Comparison of ENCODE assay signal across 20 mouse cellular contexts in the genomic region with DNA sequence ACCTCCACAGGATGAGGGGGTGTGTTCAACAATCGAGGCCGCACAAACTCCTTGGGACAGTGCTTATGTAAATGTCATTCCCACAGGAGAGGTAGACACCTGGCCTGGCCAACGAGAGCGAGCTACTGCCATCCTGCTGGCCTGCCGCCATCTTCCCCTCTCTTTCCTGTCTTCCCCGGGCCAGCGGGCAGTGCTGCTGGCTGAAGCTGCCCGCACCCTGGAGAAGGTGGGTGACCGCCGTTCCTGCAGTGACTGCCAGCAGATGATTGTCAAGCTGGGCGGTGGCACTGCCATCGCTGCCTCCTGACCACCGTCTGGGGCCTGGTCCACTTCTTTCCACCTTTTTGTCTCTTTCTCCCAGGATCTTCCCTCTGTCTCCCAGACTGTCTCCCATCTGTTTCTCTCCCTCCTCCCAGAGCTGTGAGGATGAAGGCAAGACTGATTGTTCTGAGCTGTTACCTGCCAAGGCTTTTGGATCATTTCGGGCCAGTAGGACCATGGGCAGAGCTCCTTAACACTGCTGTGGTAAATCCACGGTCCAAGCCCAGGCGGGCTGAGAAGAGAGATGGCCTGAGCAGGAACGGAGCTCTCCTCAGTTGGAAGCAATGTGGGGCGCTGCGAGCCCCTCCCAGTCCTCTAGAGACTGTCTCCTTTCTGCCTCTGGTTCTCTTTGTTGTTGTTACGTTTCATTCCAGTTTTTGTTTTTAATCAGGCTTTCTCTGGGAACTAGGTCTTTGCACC. TPM values are rescaled to one million over a fixed set of nuclear protein-coding genes. Genes with fewer than 3 reads are reported as not detected.
DNase-seq lines count a peak whose midpoint lies in the region; ATAC-seq and TF ChIP-seq lines count a peak whose summit lies in the region.
"Had no signal": no experiment of that assay in that cellular context is flagged by ENCODE, and none has a peak within 500 bp of the region (broad histone marks: within the 10 kb centered on the region; RNA-seq: fewer than 3 reads in every experiment).

No protein-coding gene starts in this region.

- peak; percentile 81 for DNase-seq in cerebellum, adult 8-10 months
- no peak for DNase-seq in hindbrain, postnatal 0 days (ENCODE audit: low spot score)
- no peak for DNase-seq in lung, postnatal 4 days
- DNase-seq in frontal cortex, postnatal 14 days (ENCODE audit: low spot score in 2 of 2): no peak
- DNase-seq: gastrocnemius, adult 2 months; heart, adult 11 months; kidney, adult 11 months; lung, postnatal 14 days had no signal

- H3K4me2 ChIP-seq in forebrain, embryonic 13.5 days: no peak overlapping the region
- no peak overlapping the region for H3K4me2 ChIP-seq in forebrain, embryonic 16.5 days (ENCODE audit: low read length)
- H3K4me2 ChIP-seq in midbrain, embryonic 12.5 days (replicated peaks): no peak overlapping the region
- no peak overlapping the region for H3K4me2 ChIP-seq in midbrain, embryonic 16.5 days (ENCODE audit: low read length)
- no peak overlapping the region for H3K4me2 ChIP-seq in hindbrain, postnatal 0 days (ENCODE audit: low read depth, low read length)
- H3K4me2 ChIP-seq: limb, embryonic 13.5 days; liver, embryonic 15.5 days had no signal

- no peaks in the 10 kb centered on the region for H3K9me3 ChIP-seq in forebrain, embryonic 13.5 days (replicated peaks)
- H3K9me3 ChIP-seq in forebrain, embryonic 16.5 days (ENCODE audit: control insufficient read depth, low read length): no peaks in the 10 kb centered on the region
- H3K9me3 ChIP-seq in midbrain, embryonic 12.5 days: no peaks in the 10 kb centered on the region
- no peaks in the 10 kb centered on the region for H3K9me3 ChIP-seq in midbrain, embryonic 16.5 days (replicated peaks; ENCODE audit: control insufficient read depth, low read length, poor library complexity, severe bottlenecking)
- H3K9me3 ChIP-seq in hindbrain, postnatal 0 days (ENCODE audit: low read length): no peaks in the 10 kb centered on the region
- H3K9me3 ChIP-seq: limb, embryonic 13.5 days; liver, embryonic 15.5 days had no signal

- no peak for ATAC-seq in forebrain, embryonic 13.5 days
- ATAC-seq in forebrain, embryonic 16.5 days: no peak
- ATAC-seq in midbrain, embryonic 12.5 days (ENCODE audit: low FRiP score, low read depth): no peak
- no peak for ATAC-seq in midbrain, embryonic 16.5 days
- no peak for ATAC-seq in hindbrain, postnatal 0 days
- ATAC-seq: forebrain, embryonic 14.5 days; Patski had no signal

- no peak for TF ChIP-seq CTCF in hindbrain, postnatal 0 days (IDR thresholded peaks at IDR 0.05; ENCODE audit: low read depth)

- 66% methylated on average over 20 of the region's 20 CpGs for WGBS in forebrain, embryonic 13.5 days
- WGBS in forebrain, embryonic 16.5 days: 62% methylated on average over 20 of the region's 20 CpGs
- 70% methylated on average over 20 of the region's 20 CpGs for WGBS in midbrain, embryonic 12.5 days
- 62% methylated on average over 20 of the region's 20 CpGs for WGBS in midbrain, embryonic 16.5 days
- WGBS in hindbrain, postnatal 0 days: 54% methylated on average over 20 of the region's 20 CpGs

- H3K27me3 ChIP-seq in forebrain, embryonic 13.5 days: peaks cover 40% of the 10 kb centered on the region
- H3K27me3 ChIP-seq in forebrain, embryonic 16.5 days (replicated peaks; ENCODE audit: control insufficient read depth, insufficient read depth, low read length): peaks cover 10% of the 10 kb centered on the region
- H3K27me3 ChIP-seq in midbrain, embryonic 12.5 days: peaks cover 48% of the 10 kb centered on the region
- H3K27me3 ChIP-seq in midbrain, embryonic 16.5 days (ENCODE audit: control insufficient read depth, insufficient read depth, low read depth, low read length): peaks cover 12% of the 10 kb centered on the region; the same call in 1 of the 2 replicates
- no peaks in the 10 kb centered on the region for H3K27me3 ChIP-seq in hindbrain, postnatal 0 days (ENCODE audit: insufficient read depth, low read length)
- H3K27me3 ChIP-seq: Patski had no signal

- H3K4me1 ChIP-seq in forebrain, embryonic 13.5 days: peaks cover 32% of the 10 kb centered on the region
- peaks cover 26% of the 10 kb centered on the region for H3K4me1 ChIP-seq in forebrain, embryonic 16.5 days (replicated peaks; ENCODE audit: control insufficient read depth, insufficient read depth, low read length)
- H3K4me1 ChIP-seq in midbrain, embryonic 12.5 days: peaks cover 35% of the 10 kb centered on the region
- H3K4me1 ChIP-seq in midbrain, embryonic 16.5 days (ENCODE audit: control insufficient read depth, insufficient read depth, low read length): peaks cover 11% of the 10 kb centered on the region; the same call in 1 of the 2 replicates
- H3K4me1 ChIP-seq in hindbrain, postnatal 0 days (ENCODE audit: insufficient read depth, low read length): peaks cover 22% of the 10 kb centered on the region

- no peak overlapping the region for H3K9ac ChIP-seq in forebrain, embryonic 13.5 days
- H3K9ac ChIP-seq in forebrain, embryonic 16.5 days (replicated peaks; ENCODE audit: low read depth, low read length): no peak overlapping the region
- no peak overlapping the region for H3K9ac ChIP-seq in midbrain, embryonic 12.5 days (replicated peaks)
- no peak overlapping the region for H3K9ac ChIP-seq in midbrain, embryonic 16.5 days (ENCODE audit: low read depth, low read length)
- H3K9ac ChIP-seq in hindbrain, postnatal 0 days (replicated peaks; ENCODE audit: low read length): no peak overlapping the region
- H3K9ac ChIP-seq: limb, embryonic 13.5 days; liver, embryonic 15.5 days had no signal

- H3K4me3 ChIP-seq in forebrain, embryonic 13.5 days: no peak overlapping the region
- H3K4me3 ChIP-seq in forebrain, embryonic 16.5 days (replicated peaks; ENCODE audit: low read length): no peak overlapping the region
- no peak overlapping the region for H3K4me3 ChIP-seq in midbrain, embryonic 12.5 days
- H3K4me3 ChIP-seq in midbrain, embryonic 16.5 days (ENCODE audit: low read depth, low read length): no peak overlapping the region
- no peak overlapping the region for H3K4me3 ChIP-seq in hindbrain, postnatal 0 days (ENCODE audit: low read length)
- H3K4me3 ChIP-seq: gastrocnemius, adult 2 months; limb, embryonic 13.5 days; liver, embryonic 15.5 days had no signal

- peak overlapping the region; percentile 15; the same call in 1 of the 2 replicates for H3K27ac ChIP-seq in forebrain, embryonic 13.5 days
- H3K27ac ChIP-seq in forebrain, embryonic 16.5 days (ENCODE audit: low read length): no peak overlapping the region
- H3K27ac ChIP-seq in midbrain, embryonic 12.5 days (replicated peaks): peak overlapping the region; percentile 50; the same call in 1 of the 2 replicates
- H3K27ac ChIP-seq in midbrain, embryonic 16.5 days (ENCODE audit: low read length): no peak overlapping the region
- peak overlapping the region; percentile 36 for H3K27ac ChIP-seq in hindbrain, postnatal 0 days
- H3K27ac ChIP-seq: gastrocnemius, adult 2 months; limb, embryonic 13.5 days; liver, embryonic 15.5 days; stomach, postnatal 0 days had no signal

- H3K36me3 ChIP-seq in forebrain, embryonic 13.5 days (ENCODE audit: poor library complexity, severe bottlenecking): peaks cover 80% of the 10 kb centered on the region
- peaks cover 20% of the 10 kb centered on the region for H3K36me3 ChIP-seq in forebrain, embryonic 16.5 days (ENCODE audit: control insufficient read depth, insufficient read depth)
- peaks cover 76% of the 10 kb centered on the region for H3K36me3 ChIP-seq in midbrain, embryonic 12.5 days
- peaks cover 32% of the 10 kb centered on the region for H3K36me3 ChIP-seq in midbrain, embryonic 16.5 days (ENCODE audit: control insufficient read depth, insufficient read depth, low read length)
- H3K36me3 ChIP-seq in hindbrain, postnatal 0 days (ENCODE audit: insufficient read depth, low read length): peaks cover 50% of the 10 kb centered on the region

RNA-seq across cellular contexts. Expression of a gene that starts 8.8 kb away (rescaled TPM):
- 0.74 and 0.77 TPM in 2 replicates for polyA plus RNA-seq in forebrain, embryonic 13.5 days (2015; fragmentation: Nextera tagmentation; extraction: Ambion mirVana)
- 0.66 and 0.70 TPM in 2 replicates for polyA plus RNA-seq in forebrain, embryonic 16.5 days (2015; fragmentation: Nextera tagmentation; extraction: Ambion mirVana)
- polyA plus RNA-seq in midbrain, embryonic 12.5 days (2016; fragmentation: Nextera tagmentation; extraction: Ambion mirVana): 0.73 and 0.80 TPM in 2 replicates
- 0.77 and 1.0 TPM in 2 replicates for polyA plus RNA-seq in midbrain, embryonic 16.5 days (2015; fragmentation: Nextera tagmentation; extraction: Ambion mirVana)
- total RNA-seq in hindbrain, postnatal 0 days (2014; rRNA removed): 34.7 and 36.0 TPM in 2 replicates
- polyA plus RNA-seq in hindbrain, postnatal 0 days (2015; fragmentation: Nextera tagmentation; extraction: Ambion mirVana): 7.5 and 9.2 TPM in 2 replicates
- total RNA-seq: gastrocnemius, adult 2 months had no signal

RNA-seq across cellular contexts. Expression of a gene that starts 20.4 kb away (rescaled TPM):
- 0.15 and 0.22 TPM in 2 replicates for polyA plus RNA-seq in forebrain, embryonic 13.5 days (2015; fragmentation: Nextera tagmentation; extraction: Ambion mirVana)
- 0.10 and 0.25 TPM in 2 replicates for polyA plus RNA-seq in forebrain, embryonic 16.5 days (2015; fragmentation: Nextera tagmentation; extraction: Ambion mirVana)
- polyA plus RNA-seq in midbrain, embryonic 12.5 days (2016; fragmentation: Nextera tagmentation; extraction: Ambion mirVana): 0.37 TPM in 1 of 2 replicates, not detected in the other
- polyA plus RNA-seq in midbrain, embryonic 16.5 days (2015; fragmentation: Nextera tagmentation; extraction: Ambion mirVana): 0.14 TPM in 1 of 2 replicates, not detected in the other
- 0.29 and 5.6 TPM in 2 replicates for total RNA-seq in hindbrain, postnatal 0 days (2014; rRNA removed)
- polyA plus RNA-seq in hindbrain, postnatal 0 days (2015; fragmentation: Nextera tagmentation; extraction: Ambion mirVana): 0.34 and 0.42 TPM in 2 replicates
- total RNA-seq: gastrocnemius, adult 2 months had no signal
- polyA plus RNA-seq: stomach, postnatal 0 days had no signal

RNA-seq across cellular contexts. Expression of a gene that starts 40.8 kb away (rescaled TPM):
- polyA plus RNA-seq in forebrain, embryonic 13.5 days (2015; fragmentation: Nextera tagmentation; extraction: Ambion mirVana): 71.5 and 76.5 TPM in 2 replicates
- polyA plus RNA-seq in forebrain, embryonic 16.5 days (2015; fragmentation: Nextera tagmentation; extraction: Ambion mirVana): 29.8 and 34.6 TPM in 2 replicates
- 60.1 and 61.9 TPM in 2 replicates for polyA plus RNA-seq in midbrain, embryonic 12.5 days (2016; fragmentation: Nextera tagmentation; extraction: Ambion mirVana)
- 12.7 and 13.9 TPM in 2 replicates for polyA plus RNA-seq in midbrain, embryonic 16.5 days (2015; fragmentation: Nextera tagmentation; extraction: Ambion mirVana)
- 15.0 and 16.2 TPM in 2 replicates for total RNA-seq in hindbrain, postnatal 0 days (2014; rRNA removed)
- 23.0 and 27.6 TPM in 2 replicates for polyA plus RNA-seq in hindbrain, postnatal 0 days (2015; fragmentation: Nextera tagmentation; extraction: Ambion mirVana)
- total RNA-seq: gastrocnemius, adult 2 months had no signal

RNA-seq across cellular contexts. Expression of a gene that starts 48.4 kb away (rescaled TPM):
- 7.7 and 7.8 TPM in 2 replicates for polyA plus RNA-seq in forebrain, embryonic 13.5 days (2015; fragmentation: Nextera tagmentation; extraction: Ambion mirVana)
- 17.0 and 18.6 TPM in 2 replicates for polyA plus RNA-seq in forebrain, embryonic 16.5 days (2015; fragmentation: Nextera tagmentation; extraction: Ambion mirVana)
- 2.6 and 3.3 TPM in 2 replicates for polyA plus RNA-seq in midbrain, embryonic 12.5 days (2016; fragmentation: Nextera tagmentation; extraction: Ambion mirVana)
- polyA plus RNA-seq in midbrain, embryonic 16.5 days (2015; fragmentation: Nextera tagmentation; extraction: Ambion mirVana): 21.0 and 21.7 TPM in 2 replicates
- 116 and 127 TPM in 2 replicates for total RNA-seq in hindbrain, postnatal 0 days (2014; rRNA removed)
- polyA plus RNA-seq in hindbrain, postnatal 0 days (2015; fragmentation: Nextera tagmentation; extraction: Ambion mirVana): 12.5 and 13.9 TPM in 2 replicates
- total RNA-seq: common myeloid progenitor, adult 5-6 weeks; gastrocnemius, adult 2 months; hematopoietic stem cell, adult 5-6 weeks had no signal
- polyA plus RNA-seq: heart, embryonic 14.5 days; limb, embryonic 13.5 days; liver, embryonic 15.5 days; Patski had no signal

RNA-seq across cellular contexts. Expression of a gene that starts 56.8 kb away (rescaled TPM):
- 200 and 218 TPM in 2 replicates for polyA plus RNA-seq in forebrain, embryonic 13.5 days (2015; fragmentation: Nextera tagmentation; extraction: Ambion mirVana)
- polyA plus RNA-seq in forebrain, embryonic 16.5 days (2015; fragmentation: Nextera tagmentation; extraction: Ambion mirVana): 229 and 232 TPM in 2 replicates
- 274 and 276 TPM in 2 replicates for polyA plus RNA-seq in midbrain, embryonic 12.5 days (2016; fragmentation: Nextera tagmentation; extraction: Ambion mirVana)
- polyA plus RNA-seq in midbrain, embryonic 16.5 days (2015; fragmentation: Nextera tagmentation; extraction: Ambion mirVana): 194 and 218 TPM in 2 replicates
- 256 and 266 TPM in 2 replicates for total RNA-seq in hindbrain, postnatal 0 days (2014; rRNA removed)
- polyA plus RNA-seq in hindbrain, postnatal 0 days (2015; fragmentation: Nextera tagmentation; extraction: Ambion mirVana): 139 and 145 TPM in 2 replicates

Comparison
In these comparisons a context has a peak if more than half of its experiments do, and no peak if none do; other contexts are left out.
1. H3K27ac ChIP-seq: peak in forebrain, embryonic 13.5 days (single experiment), midbrain, embryonic 12.5 days (single experiment) and hindbrain, postnatal 0 days (single experiment); none in forebrain, embryonic 16.5 days (single experiment) and midbrain, embryonic 16.5 days (single experiment).